Mouse (Mus musculus) embryonic facial prominence, embryonic 14.5 days (tissue): ENCODE measurements around the gene Shbg. TPM values are rescaled to one million over a fixed set of nuclear protein-coding genes. Genes with fewer than 3 reads are reported as not detected.
"Not testable (repeated sequence)": the region's sequence is repeated elsewhere in the genome, so short reads cannot be mapped to it uniquely, and the experiment has no call there.

ENCODE experiments used
- ATAC-seq: fragments of 200-750 bp; cut with Nextera tagmentation; 2 replicates; pipeline ENCODE4 v1.8.0; 2017; ENCODE audit warnings: low read depth, moderate number of reproducible peaks, moderate TSS enrichment
- DNase-seq: peaks from one replicate; pipeline ENCODE4 v3.0.0-alpha.2; 2015; ENCODE audit warnings: low spot score
- H3K27ac ChIP-seq: fragments of 300-500 bp; sonication (generic); replicated peaks from 2 replicates; pipeline ENCODE4 v1.5.1; 2014; ENCODE audit warnings: low read depth, mild to moderate bottlenecking, low read length, moderate library complexity
- H3K27me3 ChIP-seq: fragments of 300-500 bp; sonication (generic); replicated peaks from 2 replicates; pipeline ENCODE4 v1.6.1; 2014; ENCODE audit warnings: low read length; ENCODE audit not compliant: control insufficient read depth, insufficient read depth
- H3K36me3 ChIP-seq: fragments of 300-500 bp; sonication (generic); 2 replicates; pipeline ENCODE4 v1.6.1; 2014; ENCODE audit warnings: low read length, mixed read lengths; ENCODE audit not compliant: control insufficient read depth, insufficient read depth
- H3K4me1 ChIP-seq: fragments of 300-500 bp; sonication (generic); 2 replicates; pipeline ENCODE4 v1.6.1; 2014; ENCODE audit warnings: antibody characterized with exemption, low read length; ENCODE audit not compliant: control insufficient read depth, insufficient read depth
- H3K4me2 ChIP-seq: fragments of 300-500 bp; sonication (generic); 2 replicates; pipeline ENCODE4 v1.6.1; 2014; ENCODE audit warnings: low read depth, mild to moderate bottlenecking, low read length, moderate library complexity, mixed read lengths
- H3K4me3 ChIP-seq: fragments of 300-500 bp; sonication (generic); 2 replicates; pipeline ENCODE4 v1.5.1; 2014; ENCODE audit warnings: low read depth, mild to moderate bottlenecking, low read length
- H3K9ac ChIP-seq: fragments of 300-500 bp; sonication (generic); 2 replicates; pipeline ENCODE4 v1.6.1; 2014; ENCODE audit warnings: low read depth, mild to moderate bottlenecking, low read length, moderate library complexity, mixed read lengths
- H3K9me3 ChIP-seq: fragments of 300-500 bp; sonication (generic); 2 replicates; pipeline ENCODE4 v1.6.1; 2016; ENCODE audit warnings: low read length; ENCODE audit not compliant: control insufficient read depth
- WGBS: fragments of 180-500 bp; shearing (Covaris S2); extraction: QIAGEN DNeasy Blood & Tissue Kit; methylation state at CpG from one replicate; pipeline ENCODE4 v1.1.7; 2014; 5-methylcytosine and 5-hydroxymethylcytosine counted together
- polyA plus RNA-seq: library from polyadenylated mRNA; unstranded; fragments of >200 nt; fragmentation: Nextera tagmentation; extraction: Ambion mirVana; gene quantifications from 2 replicates; pipeline ENCODE4 v1.2.1, GENCODE M21; 2014

The Shbg gene
- polyA plus RNA-seq, 1 experiment from 2014 or later = not detected

GRCm38 (mm10) chr11:69621571-69622268 is 4.0 kb upstream of the Shbg start, which contains the start of gene Sat2:
Gene Sat2 (plus strand): TSS chr11:69622024.
- WGBS = under 1% methylated on average over 20 of the region's 20 CpGs
- H3K9me3 ChIP-seq = no peaks in the 10 kb centered on the region
- H3K4me1 ChIP-seq = peaks cover 3% of the 10 kb centered on the region; the same call in 1 of the 2 replicates
- no peaks in the 10 kb centered on the region for H3K27me3 ChIP-seq
- peak within 1 kb of the TSS; percentile 86 for H3K27ac ChIP-seq
- H3K4me2 ChIP-seq = peak within 1 kb of the TSS; percentile 88
- DNase-seq (peak; percentile 94), ATAC-seq (peak; percentile 87)
- peak within 1 kb of the TSS; percentile 61 for H3K4me3 ChIP-seq
- H3K9ac ChIP-seq = peak within 1 kb of the TSS; percentile 80
- H3K36me3 ChIP-seq = no peaks in the 10 kb centered on the region; the same call in 1 of the 2 replicates

- WGBS = 85% methylated on average over 7 of the region's 7 CpGs
- Histone ChIP-seq H3K4me1 (peaks cover 3% of the 10 kb centered on the region; the same call in 1 of the 2 replicates), H3K9ac (no peak overlapping the region), H3K4me3 (no peak overlapping the region), H3K36me3 (no peaks in the 10 kb centered on the region; the same call in 1 of the 2 replicates), H3K27ac (no peak overlapping the region), H3K4me2 (no peak overlapping the region), H3K27me3 (no peaks in the 10 kb centered on the region), H3K9me3 (no peaks in the 10 kb centered on the region)
- DNase-seq = no peak
- no peak for ATAC-seq
Measured at GRCm38 (mm10) chr11:69620394-69621081, 2.8 kb upstream of the Shbg start.

GRCm38 (mm10) chr11:69616781-69617180 is 924 bp downstream of the Shbg start:
- ATAC-seq = no peak

GRCm38 (mm10) chr11:69614257-69614588 is 3.5 kb downstream of the Shbg start:
- H3K4me3 ChIP-seq, H3K36me3 ChIP-seq, H3K4me2 ChIP-seq, H3K9ac ChIP-seq, H3K27me3 ChIP-seq, H3K9me3 ChIP-seq, DNase-seq, H3K4me1 ChIP-seq, ATAC-seq, H3K27ac ChIP-seq: not testable (repeated sequence)
- 50% methylated on average over 11 of the region's 11 CpGs for WGBS

More at GRCm38 (mm10) chr11:69616781-69617180, 924 bp downstream of the Shbg start:
- Histone ChIP-seq H3K4me1 (peaks cover 4% of the 10 kb centered on the region; the same call in 1 of the 2 replicates), H3K9ac (0 out of 2 replicates have a peak overlapping the region, but pooled peaks have one; percentile 28), H3K36me3 (no peaks in the 10 kb centered on the region), H3K4me3 (no peak overlapping the region), H3K27me3 (no peaks in the 10 kb centered on the region), H3K27ac (no peak overlapping the region), H3K4me2 (no peak overlapping the region), H3K9me3 (no peaks in the 10 kb centered on the region)
- no peak for DNase-seq
- 46% methylated on average over 10 of the region's 10 CpGs for WGBS

GRCm38 (mm10) chr11:69613553-69614256 is 4.0 kb downstream of the Shbg start:
- Histone ChIP-seq H3K4me1 (peaks cover 4% of the 10 kb centered on the region; the same call in 1 of the 2 replicates), H3K27me3 (no peaks in the 10 kb centered on the region), H3K9ac (peak overlapping the region; percentile 15; the same call in 1 of the 2 replicates), H3K4me3 (no peak overlapping the region), H3K4me2 (peak overlapping the region; percentile 40; the same call in 1 of the 2 replicates), H3K36me3 (no peaks in the 10 kb centered on the region), H3K9me3 (no peaks in the 10 kb centered on the region), H3K27ac (no peak overlapping the region)
- ATAC-seq (peak; percentile 72; the same call in 1 of the 2 replicates), DNase-seq (peak; percentile 84)
- 11% methylated on average over 17 of the region's 19 CpGs for WGBS

- Histone ChIP-seq H3K9ac (no peak overlapping the region), H3K36me3 (no peaks in the 10 kb centered on the region), H3K4me2 (no peak overlapping the region), H3K27me3 (no peaks in the 10 kb centered on the region), H3K9me3 (no peaks in the 10 kb centered on the region), H3K27ac (no peak overlapping the region), H3K4me1 (peaks cover 4% of the 10 kb centered on the region; the same call in 1 of the 2 replicates), H3K4me3 (no peak overlapping the region)
- ATAC-seq = no peak
- no peak for DNase-seq
- whole genome bisulfite sequencing = 56% methylated on average over 4 of the region's 4 CpGs
Measured at GRCm38 (mm10) chr11:69610899-69611298, 6.8 kb downstream of the Shbg start.

- H3K4me3 ChIP-seq = no peak overlapping the region
- no peak overlapping the region for H3K4me2 ChIP-seq
- 58% methylated on average over 7 of the region's 7 CpGs for WGBS
- no peak overlapping the region for H3K27ac ChIP-seq
- peaks cover 2% of the 10 kb centered on the region; the same call in 1 of the 2 replicates for H3K27me3 ChIP-seq
- H3K36me3 ChIP-seq = no peaks in the 10 kb centered on the region
- no peak for DNase-seq
- H3K9ac ChIP-seq = no peak overlapping the region
- H3K9me3 ChIP-seq = no peaks in the 10 kb centered on the region
- H3K4me1 ChIP-seq = peaks cover 11% of the 10 kb centered on the region
- no peak for ATAC-seq
Measured at GRCm38 (mm10) chr11:69609416-69609815, 8.3 kb downstream of the Shbg start.

GRCm38 (mm10) chr11:69608525-69608924 is 9.2 kb downstream of the Shbg start:
- Histone ChIP-seq H3K4me3 (no peak overlapping the region), H3K9ac (no peak overlapping the region), H3K27ac (no peak overlapping the region), H3K9me3 (no peaks in the 10 kb centered on the region), H3K36me3 (no peaks in the 10 kb centered on the region), H3K4me1 (peaks cover 11% of the 10 kb centered on the region), H3K4me2 (no peak overlapping the region), H3K27me3 (peaks cover 5% of the 10 kb centered on the region; the same call in 1 of the 2 replicates)
- DNase-seq (no peak), ATAC-seq (no peak)
- WGBS = 88% methylated on average over 1 of the region's 3 CpGs
